Mouse (Mus musculus): ENCODE data around the gene Cfap44.
A peak's percentile ranks its signal among the peaks of the same experiment; 100 is the strongest.

GRCm38 (mm10) chr16:44480616-44481015, 86.0 kb downstream of the Cfap44 start:
- TF ChIP-seq POLR2A (IDR thresholded peaks at IDR 0.05; ENCODE audit: extremely low read depth, insufficient read depth, low read length) (no peak), CTCF (IDR thresholded peaks at IDR 0.05; ENCODE audit: extremely low read depth, insufficient read depth, low read length) (0 out of 2 replicates have a peak, but pooled peaks have one; percentile 23)
